Mouse (Mus musculus) spleen, postnatal 14 days (tissue): ENCODE data around the gene Nat9.

Experiments used
- DNase-seq, 2 experiments: peaks; one replicate each; pipeline ENCODE4 v3.0.0; 2021 to 2022; ENCODE audit warnings: low spot score in 2 of 2

The Nat9 gene

DNA sequence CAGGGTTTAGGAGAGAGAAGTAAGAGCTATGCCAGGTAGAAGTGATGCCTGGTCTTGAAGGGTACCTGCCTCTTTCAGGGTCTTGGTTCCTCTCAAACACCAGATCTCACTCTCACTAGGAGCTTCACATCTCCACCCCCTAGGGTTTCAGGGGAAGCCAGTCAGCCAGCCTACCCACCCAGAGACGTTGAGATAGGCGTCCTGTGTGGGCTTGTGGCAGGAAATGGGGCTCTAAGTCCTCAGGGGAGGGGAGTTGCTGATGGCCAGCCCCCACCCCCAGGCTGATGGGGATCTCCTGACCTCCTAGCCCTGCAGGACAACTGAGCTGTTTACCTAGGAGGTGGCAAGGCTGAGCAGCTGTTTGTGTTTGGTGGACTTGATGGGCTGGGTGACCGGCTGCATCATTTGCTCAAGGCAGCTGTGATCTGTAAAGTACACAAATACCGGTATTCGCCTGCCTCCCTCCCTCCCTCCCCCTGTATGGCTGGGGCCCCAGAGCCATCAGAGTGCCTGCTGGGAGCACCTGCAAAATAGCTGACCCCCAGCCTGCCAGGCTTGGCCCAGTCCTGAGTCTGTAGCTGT, 32.5 kb downstream of the Nat9 start:
- no peak for DNase-seq

DNA sequence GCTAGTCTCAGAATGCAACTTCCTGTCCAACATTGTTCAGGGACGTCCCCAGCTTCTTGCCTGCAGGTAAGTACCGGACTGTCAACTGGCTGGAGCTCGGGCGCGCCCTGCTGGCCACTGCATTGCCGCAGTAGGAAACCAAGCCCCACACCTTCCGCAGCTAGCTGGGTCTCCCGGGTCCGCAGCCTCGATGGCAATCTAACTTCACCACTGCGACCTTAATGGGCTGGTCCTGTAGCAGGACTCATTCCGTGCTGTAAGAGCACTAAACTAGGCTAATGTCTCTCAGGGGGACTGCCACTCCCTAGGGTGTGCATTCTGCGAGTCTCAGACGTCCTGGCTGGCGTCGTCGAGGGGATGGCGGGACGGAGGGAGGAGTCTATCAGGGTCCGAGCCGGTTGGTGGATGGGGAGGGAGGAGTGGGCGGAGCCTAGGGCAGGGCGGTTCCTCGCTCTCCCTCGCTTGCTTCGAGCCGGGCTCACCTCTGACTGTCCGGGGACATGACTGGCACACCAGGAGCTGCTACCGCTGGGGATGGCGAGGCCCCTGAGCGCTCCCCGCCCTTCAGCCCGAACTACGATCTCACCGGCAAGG, 33.9 kb downstream of the Nat9 start:
- DNase-seq, result peak; percentile 71 to 76

DNA sequence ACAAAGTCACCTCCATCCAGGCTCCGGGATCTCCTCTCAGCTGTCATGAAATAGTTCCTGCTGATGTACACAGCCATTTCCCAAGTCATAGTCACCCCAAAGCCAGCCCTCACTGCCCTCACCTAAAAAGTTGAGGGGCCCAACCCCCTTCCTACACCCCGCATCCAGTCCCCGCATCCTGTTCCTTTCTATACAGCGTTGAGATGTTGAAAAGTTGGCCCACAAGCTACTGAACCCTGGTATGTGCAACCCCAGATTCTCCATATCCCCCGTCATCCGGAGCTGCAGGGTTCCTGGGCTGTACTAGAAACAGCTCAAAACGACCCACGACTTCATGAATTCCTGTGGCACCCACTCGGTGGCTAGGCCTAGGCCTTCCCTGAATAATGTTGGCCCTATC, 34.6 kb downstream of the Nat9 start:
- no peak for DNase-seq

DNA sequence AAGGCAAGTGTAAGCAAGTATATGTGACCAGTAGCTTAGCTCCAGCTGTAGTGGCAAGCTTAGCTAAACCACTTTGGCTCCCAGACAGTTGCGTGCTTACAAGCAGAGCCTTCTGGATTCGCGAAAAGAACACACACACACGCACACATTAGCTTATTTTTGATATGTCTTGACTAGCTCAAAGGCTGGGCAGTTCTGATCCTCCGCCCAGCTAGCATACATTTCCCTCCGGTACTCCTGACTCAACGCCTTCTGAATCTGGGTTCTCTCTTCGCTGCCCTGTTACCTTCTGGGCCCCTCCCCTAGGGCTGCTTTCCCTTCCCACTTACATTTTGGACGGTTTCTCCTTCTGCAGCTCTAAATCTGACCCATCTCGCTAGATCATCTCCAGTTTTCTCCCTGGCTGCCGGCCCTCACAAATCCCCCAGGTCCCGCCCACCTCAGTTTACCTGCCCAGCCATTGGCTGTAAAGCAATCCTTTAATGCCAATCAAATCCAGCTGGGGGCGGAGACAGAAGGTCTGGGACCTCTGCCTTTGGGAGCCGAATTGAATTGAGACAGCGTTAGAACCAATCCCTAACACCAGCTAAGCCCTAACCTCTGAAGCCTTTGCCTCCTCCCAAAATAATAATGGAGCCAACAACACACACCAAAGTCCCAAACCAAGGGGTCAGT, 35.8 kb downstream of the Nat9 start:
- DNase-seq, result no peak

DNA sequence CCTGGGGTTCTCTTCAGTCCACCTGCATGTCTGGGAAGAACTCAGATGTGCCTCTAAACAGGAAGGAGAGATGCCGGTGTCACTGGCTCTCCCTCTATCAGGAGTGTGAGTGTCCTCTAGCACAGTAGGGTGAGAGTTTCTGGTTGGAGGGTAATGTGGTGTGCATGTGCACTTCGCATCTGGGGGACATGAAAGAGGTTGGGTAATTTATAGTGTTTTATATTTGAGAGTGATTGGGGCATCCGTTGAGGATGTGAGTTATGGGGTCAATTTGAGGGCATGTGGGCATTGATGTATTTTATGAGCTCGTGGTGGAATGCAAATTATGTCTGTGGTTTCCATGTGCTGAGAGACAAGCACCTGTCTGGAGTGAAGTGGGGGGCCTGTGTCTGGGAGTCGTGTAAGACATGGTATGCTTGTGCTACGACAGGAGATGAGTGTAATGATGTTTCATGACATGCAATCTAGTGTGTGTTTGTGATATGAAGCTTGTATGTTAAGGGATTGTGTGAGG, 36.9 kb downstream of the Nat9 start:
- DNase-seq, result no peak

DNA sequence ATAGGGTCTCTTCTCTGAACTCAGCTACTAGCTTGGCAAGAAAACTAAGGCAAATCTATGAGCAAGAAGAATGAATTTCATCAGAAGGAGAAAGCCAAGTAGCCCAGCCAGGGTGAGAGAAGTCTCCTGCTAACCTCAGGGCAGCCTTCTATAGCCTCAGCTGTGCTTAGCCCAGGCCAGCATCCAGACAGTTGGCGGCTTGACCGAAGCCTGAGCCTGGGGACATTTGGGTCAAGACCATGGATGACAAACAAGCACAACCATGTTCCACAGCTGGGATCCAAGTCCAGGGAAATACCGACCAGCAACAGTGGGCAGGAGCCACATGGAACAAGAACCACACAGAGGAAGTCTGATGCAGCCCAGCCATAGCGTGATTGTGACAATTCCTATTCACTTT, 39.8 kb downstream of the Nat9 start:
- no peak for DNase-seq

DNA sequence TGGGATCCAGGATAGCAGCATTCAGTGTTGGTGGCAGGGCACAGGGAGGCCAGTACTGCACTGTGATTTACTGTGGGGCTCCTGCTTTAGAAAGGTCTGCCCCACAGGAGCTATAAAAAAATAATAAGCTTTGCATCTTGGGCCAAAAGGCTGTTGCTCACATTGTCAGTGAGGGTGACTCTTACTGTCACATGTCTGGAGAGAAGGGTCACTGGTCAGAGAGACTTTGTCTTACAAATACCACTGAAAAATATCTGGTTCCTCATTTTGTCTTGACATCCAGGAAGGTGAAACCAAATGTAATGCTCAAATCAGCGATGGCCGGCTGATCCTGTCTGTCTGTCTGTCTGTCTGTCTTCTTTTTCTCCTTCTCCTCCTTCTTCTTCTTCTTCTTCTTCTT, 45.7 kb downstream of the Nat9 start:
- no peak for DNase-seq

DNA sequence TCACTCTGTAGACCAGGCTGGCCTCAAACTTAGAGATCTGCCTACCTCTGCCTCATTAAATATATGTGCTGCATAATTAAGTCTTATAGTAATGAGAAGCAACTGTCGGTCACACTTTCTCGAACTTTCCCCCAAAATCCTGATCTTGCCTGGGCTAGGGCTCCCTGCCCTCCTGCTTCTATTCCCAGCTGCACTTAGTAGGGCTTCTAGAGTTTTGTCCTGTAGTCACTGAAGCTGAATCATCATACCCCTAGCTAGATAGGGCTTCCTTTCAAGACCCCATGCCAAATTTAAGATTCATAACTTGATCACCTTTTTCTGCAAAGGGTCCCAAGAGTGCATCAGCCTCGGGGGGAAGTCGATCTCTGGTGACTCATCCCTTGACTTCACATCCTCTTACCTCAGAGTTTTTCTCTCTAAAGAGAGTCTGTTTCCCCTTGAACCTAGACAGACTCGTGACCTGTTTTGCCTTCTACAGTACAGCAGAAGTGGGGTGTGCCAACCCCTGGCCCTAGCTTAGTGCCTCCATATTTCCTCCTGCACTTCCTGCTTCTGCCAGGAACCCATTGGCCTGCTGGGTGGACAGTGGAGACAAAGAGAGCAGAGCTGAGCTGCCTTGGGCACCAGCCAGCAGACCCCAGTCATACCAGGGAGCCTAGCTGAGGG, 48.9 kb downstream of the Nat9 start:
- DNase-seq, result no peak

DNA sequence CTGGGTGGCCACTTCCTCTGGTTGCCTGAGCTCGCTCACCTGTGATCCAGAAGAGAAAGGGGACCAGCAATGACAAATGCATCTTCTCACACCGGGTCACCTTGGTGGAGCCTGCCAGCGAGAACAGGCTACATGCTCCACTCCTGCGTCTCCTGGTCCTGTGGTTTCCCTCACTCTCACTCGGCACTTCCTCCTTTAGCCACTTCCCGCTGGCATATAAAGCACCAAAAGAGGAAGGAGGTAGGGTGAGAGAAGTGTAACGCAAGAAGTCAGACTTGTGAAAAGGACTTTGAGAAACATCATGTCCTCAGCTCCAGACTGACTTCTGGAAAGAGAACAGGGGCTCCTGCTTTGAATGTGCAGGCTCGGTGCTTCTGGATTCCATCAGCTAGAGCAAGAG, 53.9 kb downstream of the Nat9 start, which contains the start of gene Cd300lf:
Gene Cd300lf (minus strand): TSS at position 193 of the 400 bp plus-strand sequence.
- DNase-seq, result peak in 1 of 2 experiments; percentile 15
